Mouse (Mus musculus): ENCODE measurements around the gene Cfap99. TPM values are rescaled to one million over a fixed set of nuclear protein-coding genes. Genes with fewer than 3 reads are reported as not detected.
A peak's percentile ranks its signal among the peaks of the same experiment; 100 is the strongest.

Gene Cfap99
- under 1 TPM; 0.52 to 0.85 (median 0.74) TPM for total RNA-seq (2022)

GRCm38 (mm10) chr5:34288154-34288716, at the start of gene Cfap99, which contains the start of gene Zfyve28:
Gene Cfap99, plus strand, starts transcription at chr5:34288600.
Gene Zfyve28, minus strand, starts transcription at chr5:34288449.
- DNase-seq (ENCODE audit: low spot score in 2 of 2) = peak; percentile 95

GRCm38 (mm10) chr5:34242224-34242963, 46.0 kb upstream of the Cfap99 start:
- DNase-seq (ENCODE audit: low spot score in 2 of 2) = peak; percentile 66 to 70

DNA sequence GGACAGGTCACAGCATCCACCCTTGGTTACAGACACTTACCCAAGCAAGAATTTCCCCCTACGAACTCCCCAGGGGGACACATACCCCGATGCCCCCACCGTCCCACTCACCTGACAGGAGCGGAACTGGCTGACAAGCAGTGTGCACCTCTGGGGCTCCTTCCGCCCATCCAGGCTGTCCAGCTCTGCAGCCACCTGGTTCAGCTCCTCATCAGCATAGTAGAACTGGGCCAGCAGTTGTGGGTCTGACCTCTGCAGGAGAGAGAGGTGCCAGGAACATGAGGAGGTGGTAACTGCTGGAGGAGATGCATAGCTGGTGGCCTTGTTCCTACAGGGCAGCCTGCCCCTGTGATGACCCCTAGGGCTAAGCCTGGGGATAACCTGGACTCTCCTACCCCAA, 45.3 kb upstream of the Cfap99 start:
- no peak for DNase-seq (ENCODE audit: low spot score in 2 of 2)

DNA sequence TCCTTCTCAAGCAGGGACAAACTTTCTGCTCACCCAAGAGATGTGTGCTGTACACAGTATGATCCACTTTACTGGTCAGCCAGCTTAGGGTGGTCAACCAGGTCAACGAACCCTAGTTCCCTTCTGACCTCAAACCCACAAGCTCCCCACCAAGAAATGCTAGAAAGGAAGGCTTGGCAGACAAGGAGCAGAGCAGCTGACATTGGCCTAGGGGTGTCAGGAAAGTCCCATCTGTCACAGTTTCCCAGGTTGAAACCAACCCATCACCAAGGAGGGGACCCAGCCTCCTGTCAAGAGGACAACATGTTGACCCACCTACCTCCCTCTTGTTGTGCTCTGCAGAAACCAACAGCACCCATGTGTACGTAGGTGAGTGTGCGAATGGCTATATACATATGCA, 42.0 kb upstream of the Cfap99 start:
- DNase-seq (ENCODE audit: low spot score in 2 of 2) = no peak

- no peak for DNase-seq (ENCODE audit: low spot score in 2 of 2)
Measured at GRCm38 (mm10) chr5:34249132-34249531, 39.3 kb upstream of the Cfap99 start.

GRCm38 (mm10) chr5:34250090-34250489, 38.3 kb upstream of the Cfap99 start:
- DNase-seq (ENCODE audit: low spot score in 2 of 2) = no peak

DNA sequence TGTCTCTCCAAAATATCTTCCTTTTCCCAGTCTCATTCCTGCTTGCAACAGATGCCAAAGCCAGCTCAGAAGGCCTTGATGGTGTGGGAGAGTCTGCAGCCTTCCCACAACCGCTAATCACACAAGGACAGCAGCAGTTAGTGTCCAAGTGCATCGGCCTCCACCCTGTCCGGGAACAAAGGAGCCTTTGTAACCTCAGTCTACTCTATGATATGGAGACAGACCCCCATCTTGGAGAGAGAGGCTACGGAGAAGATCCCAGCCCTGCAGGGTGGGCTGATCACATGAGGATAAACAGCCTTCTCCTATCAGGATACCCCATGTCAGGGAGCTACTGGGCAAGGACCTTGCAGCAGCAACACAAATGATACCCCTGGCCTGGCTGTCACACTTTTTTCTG, 36.6 kb upstream of the Cfap99 start:
- no peak for DNase-seq (ENCODE audit: low spot score in 2 of 2)

DNA sequence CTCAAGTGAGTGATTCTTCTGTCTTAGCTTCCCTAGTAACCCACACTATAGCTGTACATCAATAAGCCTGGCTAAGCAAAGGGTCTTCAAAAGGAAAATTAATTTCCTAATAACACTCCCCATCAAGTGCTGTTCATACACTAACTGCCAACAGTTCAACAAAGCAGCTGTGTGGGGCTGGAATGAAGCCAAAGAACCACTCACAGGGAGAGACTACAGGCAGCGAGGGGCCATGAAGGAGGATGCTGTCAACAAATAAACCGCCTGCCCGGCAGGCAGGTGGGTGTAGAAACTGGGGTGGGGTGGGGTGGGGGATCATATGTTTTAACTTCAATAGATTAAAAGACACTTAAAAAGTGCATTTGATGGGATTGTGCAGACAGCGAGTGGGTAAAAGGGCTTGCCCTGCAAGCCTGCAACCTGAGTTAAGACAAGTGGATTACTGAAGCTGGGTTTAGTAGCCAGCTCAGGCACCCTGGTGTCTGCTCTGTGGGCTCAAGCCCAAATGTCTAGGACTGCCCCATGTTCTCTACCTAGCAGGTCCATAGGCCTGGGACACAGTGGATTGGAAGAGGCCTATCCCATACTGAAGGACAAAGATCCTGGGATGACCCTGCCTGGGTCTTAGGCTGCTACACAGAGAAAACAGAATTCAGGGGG, 36.0 kb upstream of the Cfap99 start:
- no peak for DNase-seq (ENCODE audit: low spot score in 2 of 2)

GRCm38 (mm10) chr5:34252967-34253519, 35.4 kb upstream of the Cfap99 start:
- DNase-seq (ENCODE audit: low spot score in 2 of 2) = no peak

GRCm38 (mm10) chr5:34254309-34254708, 34.1 kb upstream of the Cfap99 start:
- no peak for DNase-seq (ENCODE audit: low spot score in 2 of 2)

DNA sequence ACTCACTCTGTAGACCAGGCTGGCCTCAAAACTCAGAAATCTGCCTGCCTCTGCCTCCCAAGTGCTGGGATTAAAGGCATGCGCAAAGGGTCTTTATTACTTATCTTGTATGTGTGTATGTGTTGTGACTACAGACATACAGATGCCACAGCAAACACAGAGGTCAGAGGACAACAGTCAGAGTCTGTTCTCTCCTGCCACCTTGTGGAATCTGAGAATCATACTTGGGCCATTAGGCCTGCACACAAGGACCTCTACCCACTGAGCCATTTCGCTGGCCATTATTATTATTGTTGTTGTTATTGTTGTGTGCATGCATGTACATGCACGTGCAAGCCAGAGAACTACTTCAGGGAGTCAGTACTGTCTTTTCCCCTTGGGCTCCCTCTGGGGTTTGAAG, 33.2 kb upstream of the Cfap99 start:
- DNase-seq (ENCODE audit: low spot score in 2 of 2) = no peak

- DNase-seq (ENCODE audit: low spot score in 2 of 2) = no peak
Measured at GRCm38 (mm10) chr5:34259172-34259816, 29.1 kb upstream of the Cfap99 start.

GRCm38 (mm10) chr5:34266065-34266464, 22.3 kb upstream of the Cfap99 start:
- no peak for DNase-seq (ENCODE audit: low spot score in 2 of 2)

- DNase-seq (ENCODE audit: low spot score in 2 of 2) = no peak
Measured at GRCm38 (mm10) chr5:34269197-34269920, 19.0 kb upstream of the Cfap99 start.

DNA sequence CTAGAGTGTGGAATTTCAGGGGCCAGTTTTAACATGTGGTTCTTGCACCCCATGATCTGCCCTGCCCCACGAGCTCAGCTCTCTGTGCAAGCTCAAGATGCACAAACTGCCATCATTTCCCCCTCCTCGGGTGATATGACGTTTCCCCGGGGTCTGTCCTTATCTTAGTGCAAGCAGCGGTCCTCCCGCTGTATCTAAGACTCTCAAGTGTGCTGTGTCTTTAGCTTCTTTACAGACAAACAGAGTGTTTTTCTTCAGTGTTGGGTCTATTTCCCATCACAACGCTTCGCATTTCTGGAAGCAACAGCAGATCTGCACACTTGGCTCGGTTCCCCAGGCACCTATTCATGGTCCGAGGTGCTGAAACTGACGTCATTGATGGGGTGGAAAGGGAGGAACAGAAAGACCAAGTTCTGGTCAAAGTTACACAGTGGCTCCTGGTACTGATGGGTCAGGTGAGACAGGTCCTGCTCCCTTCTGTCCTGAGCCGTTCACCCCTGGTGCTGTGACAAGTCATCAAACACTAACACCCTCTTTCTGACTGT, 18.4 kb upstream of the Cfap99 start:
- DNase-seq (ENCODE audit: low spot score in 2 of 2) = no peak

- no peak for DNase-seq (ENCODE audit: low spot score in 2 of 2)
Measured at GRCm38 (mm10) chr5:34271743-34272142, 16.7 kb upstream of the Cfap99 start.

DNA sequence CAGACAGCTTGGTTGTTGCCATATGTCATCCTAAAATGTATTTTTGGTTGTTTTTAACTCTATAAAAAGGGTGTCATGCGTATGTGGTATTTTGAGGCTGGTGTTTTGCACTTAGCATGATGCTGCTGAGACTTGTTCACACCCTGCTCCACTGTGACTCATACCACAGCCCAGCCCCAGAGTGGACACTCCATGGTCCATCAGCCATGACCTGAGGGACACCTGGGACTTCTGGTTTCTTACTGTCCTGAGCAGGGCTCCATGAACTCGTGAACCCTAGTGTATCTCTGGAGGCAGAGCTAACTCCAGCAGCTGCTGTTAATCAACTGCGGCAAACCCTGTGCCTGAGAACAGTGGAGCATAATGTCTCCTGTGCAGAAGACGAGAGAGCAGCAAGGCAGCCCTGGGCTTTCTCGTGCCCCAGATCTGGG, 15.1 kb upstream of the Cfap99 start:
- no peak for DNase-seq (ENCODE audit: low spot score in 2 of 2)

- peak in 1 of 2 experiments; percentile 42 for DNase-seq (ENCODE audit: low spot score in 2 of 2)
Measured at GRCm38 (mm10) chr5:34274268-34274667, 14.1 kb upstream of the Cfap99 start.

DNA sequence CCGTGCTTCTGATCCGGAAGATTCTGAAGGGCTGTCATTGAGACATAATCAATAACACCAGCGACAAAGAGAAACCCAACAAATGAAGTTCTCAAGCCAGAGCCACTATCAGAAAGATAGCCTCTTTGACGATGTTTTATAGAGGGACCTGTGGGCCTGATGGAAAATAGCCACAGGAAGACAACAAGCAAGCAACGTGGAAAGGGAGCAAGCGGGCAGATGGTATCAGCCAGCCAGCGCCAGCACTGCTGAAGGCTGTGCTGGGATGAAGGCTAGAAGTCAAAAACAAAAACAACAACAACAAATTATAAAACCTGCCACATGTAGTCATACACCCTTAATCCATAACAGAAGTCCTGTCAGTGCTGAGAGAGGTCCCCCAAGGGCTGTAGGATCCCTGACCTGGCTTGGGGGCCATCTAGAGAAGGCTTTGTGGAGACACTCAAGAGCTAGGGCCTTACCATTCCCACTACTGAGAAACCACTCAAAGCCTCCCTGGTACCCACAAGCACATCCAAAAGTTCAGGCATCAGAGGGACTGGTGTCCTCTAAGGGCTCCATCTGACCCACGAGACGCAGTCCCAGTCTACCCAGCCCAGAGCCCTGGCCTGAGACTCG, 13.6 kb upstream of the Cfap99 start:
- no peak for DNase-seq (ENCODE audit: low spot score in 2 of 2)

- no peak for DNase-seq (ENCODE audit: low spot score in 2 of 2)
Measured at GRCm38 (mm10) chr5:34276191-34276590, 12.2 kb upstream of the Cfap99 start.
